23 mouse cellular contexts compared by ENCODE assay signal in the genomic region with DNA sequence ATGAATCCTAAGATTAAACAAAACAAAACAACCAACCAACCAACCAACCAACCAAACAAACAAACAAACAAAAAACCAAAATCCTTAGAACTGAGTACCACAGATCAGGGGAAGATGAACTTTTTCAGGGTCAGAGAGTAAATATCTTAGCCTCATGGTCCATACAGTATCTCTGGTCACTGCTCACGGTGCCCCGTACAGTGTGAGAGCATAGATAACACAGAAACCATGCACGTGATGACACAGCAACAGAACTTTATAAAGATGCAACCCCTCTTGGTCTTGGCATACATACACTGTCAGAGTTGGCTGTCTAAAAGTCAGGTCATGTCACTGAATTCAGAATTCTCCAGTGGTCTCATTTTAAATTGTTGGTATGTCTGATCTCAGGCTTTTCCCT.
A peak's percentile ranks its signal among the peaks of the same experiment; 100 is the strongest.
DNase-seq lines count a peak whose midpoint lies in the region; ATAC-seq lines count a peak whose summit lies in the region.
"Had no signal": no experiment of that assay in that cellular context is flagged by ENCODE, and none has a peak within 500 bp of the region (broad histone marks: within the 10 kb centered on the region; RNA-seq: fewer than 3 reads in every experiment).

No protein-coding gene starts in this region.

- H3K4me2 ChIP-seq in heart, embryonic 12.5 days = no peak overlapping the region
- peak overlapping the region; percentile 45 for H3K4me2 ChIP-seq in liver, embryonic 13.5 days
- no peak overlapping the region for H3K4me2 ChIP-seq in stomach, embryonic 15.5 days
- H3K4me2 ChIP-seq in midbrain, embryonic 14.5 days (ENCODE audit: low read length) = no peak overlapping the region
- H3K4me2 ChIP-seq: forebrain, embryonic 15.5 days; hindbrain, embryonic 13.5 days; limb, embryonic 15.5 days; midbrain, embryonic 15.5 days; neural tube, embryonic 15.5 days had no signal

- H3K9me3 ChIP-seq in heart, embryonic 12.5 days (replicated peaks) = no peaks in the 10 kb centered on the region
- no peaks in the 10 kb centered on the region for H3K9me3 ChIP-seq in erythroblast, embryonic 14.5 days (ENCODE audit: control insufficient read depth, low read length)
- H3K9me3 ChIP-seq in liver, embryonic 13.5 days (replicated peaks) = no peaks in the 10 kb centered on the region
- no peaks in the 10 kb centered on the region for H3K9me3 ChIP-seq in stomach, embryonic 15.5 days
- no peaks in the 10 kb centered on the region for H3K9me3 ChIP-seq in midbrain, embryonic 14.5 days (ENCODE audit: control insufficient read depth, low read length)
- H3K9me3 ChIP-seq: embryonic facial prominence, embryonic 10.5 days; forebrain, embryonic 15.5 days; heart, embryonic 10.5 days; hindbrain, embryonic 13.5 days; limb, embryonic 15.5 days; midbrain, embryonic 15.5 days; neural tube, embryonic 15.5 days had no signal

- no peaks in the 10 kb centered on the region for H3K27me3 ChIP-seq in heart, embryonic 12.5 days (replicated peaks)
- no peaks in the 10 kb centered on the region for H3K27me3 ChIP-seq in erythroblast, embryonic 14.5 days (ENCODE audit: control insufficient read depth)
- H3K27me3 ChIP-seq in liver, embryonic 13.5 days = no peaks in the 10 kb centered on the region
- H3K27me3 ChIP-seq in stomach, embryonic 15.5 days (replicated peaks) = no peaks in the 10 kb centered on the region
- H3K27me3 ChIP-seq in midbrain, embryonic 14.5 days (ENCODE audit: control insufficient read depth, insufficient read depth, low read length) = no peaks in the 10 kb centered on the region
- H3K27me3 ChIP-seq: forebrain, embryonic 15.5 days; hindbrain, embryonic 13.5 days; limb, embryonic 15.5 days; midbrain, embryonic 15.5 days; neural tube, embryonic 15.5 days had no signal

- DNase-seq in heart, postnatal 4 days = no peak
- DNase-seq in liver, embryonic 13.5 days = peak; percentile 69
- no peak for DNase-seq in lung, postnatal 14 days
- no peak for DNase-seq in midbrain, embryonic 14.5 days
- DNase-seq: adrenal gland, postnatal 25 days; cerebellum, adult 9-10 months; gastrocnemius, postnatal 36 days; heart, postnatal 10 days; right cerebral cortex, postnatal 14 days; spleen, adult 18-20 months had no signal

- H3K9ac ChIP-seq in heart, embryonic 12.5 days = no peak overlapping the region
- peak overlapping the region; percentile 68 for H3K9ac ChIP-seq in liver, embryonic 13.5 days
- no peak overlapping the region for H3K9ac ChIP-seq in stomach, embryonic 15.5 days
- H3K9ac ChIP-seq in midbrain, embryonic 14.5 days (replicated peaks; ENCODE audit: low read length) = no peak overlapping the region
- H3K9ac ChIP-seq: forebrain, embryonic 15.5 days; hindbrain, embryonic 13.5 days; limb, embryonic 15.5 days; midbrain, embryonic 15.5 days; neural tube, embryonic 15.5 days had no signal

- no peak overlapping the region for H3K27ac ChIP-seq in heart, embryonic 12.5 days (ENCODE audit: poor library complexity, severe bottlenecking)
- peak overlapping the region; percentile 91 for H3K27ac ChIP-seq in liver, embryonic 13.5 days
- H3K27ac ChIP-seq in stomach, embryonic 15.5 days = no peak overlapping the region
- no peak overlapping the region for H3K27ac ChIP-seq in midbrain, embryonic 14.5 days (replicated peaks; ENCODE audit: low read depth, low read length)
- H3K27ac ChIP-seq: embryonic facial prominence, embryonic 10.5 days; forebrain, embryonic 15.5 days; heart, embryonic 10.5 days; hindbrain, embryonic 13.5 days; limb, embryonic 15.5 days; midbrain, embryonic 15.5 days; neural tube, embryonic 15.5 days had no signal

- no peak overlapping the region for H3K4me3 ChIP-seq in heart, embryonic 12.5 days
- H3K4me3 ChIP-seq in erythroblast, embryonic 14.5 days (replicated peaks) = peak overlapping the region; percentile 9
- H3K4me3 ChIP-seq in liver, embryonic 13.5 days (replicated peaks) = 0 out of 2 replicates have a peak overlapping the region, but pooled peaks have one; percentile 15
- no peak overlapping the region for H3K4me3 ChIP-seq in stomach, embryonic 15.5 days (replicated peaks)
- no peak overlapping the region for H3K4me3 ChIP-seq in midbrain, embryonic 14.5 days (replicated peaks; ENCODE audit: low read depth, low read length)
- H3K4me3 ChIP-seq: embryonic facial prominence, embryonic 10.5 days; forebrain, embryonic 15.5 days; heart, embryonic 10.5 days; hindbrain, embryonic 13.5 days; limb, embryonic 15.5 days; midbrain, embryonic 15.5 days; myocyte; neural tube, embryonic 15.5 days had no signal

- H3K36me3 ChIP-seq in heart, embryonic 12.5 days = 0 out of 2 replicates have a peak, but pooled peaks cover 2% of the 10 kb centered on the region
- H3K36me3 ChIP-seq in erythroblast, embryonic 14.5 days (ENCODE audit: control insufficient read depth) = peaks cover 77% of the 10 kb centered on the region
- H3K36me3 ChIP-seq in liver, embryonic 13.5 days = peaks cover 15% of the 10 kb centered on the region; the same call in 1 of the 2 replicates
- no peaks in the 10 kb centered on the region for H3K36me3 ChIP-seq in stomach, embryonic 15.5 days
- H3K36me3 ChIP-seq in midbrain, embryonic 14.5 days (ENCODE audit: control insufficient read depth, insufficient read depth, low read length) = no peaks in the 10 kb centered on the region
- H3K36me3 ChIP-seq: forebrain, embryonic 15.5 days; heart, embryonic 10.5 days; limb, embryonic 15.5 days; midbrain, embryonic 15.5 days; neural tube, embryonic 15.5 days had no signal

- WGBS in heart, embryonic 12.5 days = 71% methylated on average over 3 of the region's 3 CpGs
- WGBS in liver, embryonic 13.5 days (ENCODE audit: insufficient replicate concordance) = 19% methylated on average over 3 of the region's 3 CpGs
- WGBS in stomach, embryonic 15.5 days = 86% methylated on average over 3 of the region's 3 CpGs
- 97% methylated on average over 3 of the region's 3 CpGs for WGBS in midbrain, embryonic 14.5 days

- no peaks in the 10 kb centered on the region for H3K4me1 ChIP-seq in heart, embryonic 12.5 days (replicated peaks)
- peaks cover 67% of the 10 kb centered on the region for H3K4me1 ChIP-seq in erythroblast, embryonic 14.5 days (ENCODE audit: control insufficient read depth)
- peaks cover 68% of the 10 kb centered on the region for H3K4me1 ChIP-seq in liver, embryonic 13.5 days (replicated peaks)
- no peaks in the 10 kb centered on the region for H3K4me1 ChIP-seq in stomach, embryonic 15.5 days
- H3K4me1 ChIP-seq in midbrain, embryonic 14.5 days (ENCODE audit: control insufficient read depth, insufficient read depth, low read length) = no peaks in the 10 kb centered on the region
- H3K4me1 ChIP-seq: forebrain, embryonic 15.5 days; heart, embryonic 10.5 days; hindbrain, embryonic 13.5 days; limb, embryonic 15.5 days; midbrain, embryonic 15.5 days; neural tube, embryonic 15.5 days had no signal

- peak; percentile 76 for ATAC-seq in heart, embryonic 12.5 days (ENCODE audit: insufficient number of reproducible peaks, low FRiP score)
- peak; percentile 98 for ATAC-seq in liver, embryonic 13.5 days (ENCODE audit: low read depth)
- peak; percentile 88; the same call in 1 of the 2 replicates for ATAC-seq in stomach, embryonic 15.5 days (ENCODE audit: insufficient read depth, low FRiP score, low read depth)
- ATAC-seq in midbrain, embryonic 14.5 days (ENCODE audit: low FRiP score, low TSS enrichment) = no peak
- ATAC-seq: forebrain, embryonic 15.5 days; inflammation-experienced regulatory T-cells, adult 6 months; lung, postnatal 0 days; midbrain, embryonic 15.5 days had no signal

Comparison
In these comparisons a context has a peak if more than half of its experiments do, and no peak if none do; other contexts are left out.
1. H3K4me3 ChIP-seq: peak in erythroblast, embryonic 14.5 days (single experiment) and liver, embryonic 13.5 days (single experiment); none in heart, embryonic 12.5 days (single experiment), stomach, embryonic 15.5 days (single experiment) and midbrain, embryonic 14.5 days (single experiment).